Mouse (Mus musculus) cerebellum, adult 2 months (tissue): Measurements from ENCODE around the gene Serpinb6a.

Source experiments
- CTCF ChIP-seq: fragments of 200-500 bp; IDR thresholded peaks from 2 replicates; pipeline ENCODE4 v1.5.1; 2011; ENCODE audit warnings: low read depth, mild to moderate bottlenecking, control low read depth, low read length, moderate library complexity, borderline replicate concordance; ENCODE audit not compliant: insufficient read depth
- POLR2A ChIP-seq: fragments of 200-500 bp; IDR thresholded peaks from 2 replicates; pipeline ENCODE4 v1.6.1; 2011; ENCODE audit warnings: low read length, control low read depth, borderline replicate concordance; ENCODE audit not compliant: insufficient read depth

- TF ChIP-seq CTCF (no peak), POLR2A (no peak)
Observed at GRCm38 (mm10) chr13:33951308-33952074, 51.1 kb downstream of the Serpinb6a start.
